Mouse (Mus musculus): ENCODE data around the gene Hist1h2bm. TPM values are rescaled to one million over a fixed set of nuclear protein-coding genes. Genes with fewer than 3 reads are reported as not detected.

Gene Hist1h2bm
- 100 to 1,000 TPM; 312 to 338 TPM for total RNA-seq (2023)

GRCm38 (mm10) chr13:21721757-21722372 lies at the start of gene Hist1h2bm:
TSS of gene Hist1h2bm (plus strand) at chr13:21722044.

GRCm38 (mm10) chr13:21677305-21677704 lies 44.5 kb upstream of the Hist1h2bm start, which contains the start of gene Olfr1360:
TSS of gene Olfr1360 (minus strand) at chr13:21677405.

DNA sequence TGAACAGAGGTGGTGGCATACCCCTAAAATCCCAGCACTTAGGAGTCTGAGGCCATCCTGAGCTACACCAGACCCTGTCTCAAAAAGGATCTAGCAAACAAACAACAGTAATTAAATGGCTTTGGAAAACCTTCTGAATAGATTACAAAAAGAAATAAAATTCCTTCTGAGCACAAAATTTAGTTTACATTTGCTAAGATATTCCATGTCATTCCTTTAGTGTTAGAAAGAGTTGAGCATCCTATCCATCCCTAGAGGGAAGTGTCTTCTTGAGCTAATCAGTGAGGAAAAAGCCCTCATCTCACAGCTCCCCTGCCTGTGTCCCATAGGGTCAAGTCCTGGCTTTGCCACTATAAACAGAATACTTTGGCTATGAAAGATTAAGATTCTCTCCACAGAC lies 24.0 kb upstream of the Hist1h2bm start, which contains the start of gene Olfr1359:
Gene Olfr1359, plus strand, starts transcription at position 301 of the 400 bp plus-strand sequence.

DNA sequence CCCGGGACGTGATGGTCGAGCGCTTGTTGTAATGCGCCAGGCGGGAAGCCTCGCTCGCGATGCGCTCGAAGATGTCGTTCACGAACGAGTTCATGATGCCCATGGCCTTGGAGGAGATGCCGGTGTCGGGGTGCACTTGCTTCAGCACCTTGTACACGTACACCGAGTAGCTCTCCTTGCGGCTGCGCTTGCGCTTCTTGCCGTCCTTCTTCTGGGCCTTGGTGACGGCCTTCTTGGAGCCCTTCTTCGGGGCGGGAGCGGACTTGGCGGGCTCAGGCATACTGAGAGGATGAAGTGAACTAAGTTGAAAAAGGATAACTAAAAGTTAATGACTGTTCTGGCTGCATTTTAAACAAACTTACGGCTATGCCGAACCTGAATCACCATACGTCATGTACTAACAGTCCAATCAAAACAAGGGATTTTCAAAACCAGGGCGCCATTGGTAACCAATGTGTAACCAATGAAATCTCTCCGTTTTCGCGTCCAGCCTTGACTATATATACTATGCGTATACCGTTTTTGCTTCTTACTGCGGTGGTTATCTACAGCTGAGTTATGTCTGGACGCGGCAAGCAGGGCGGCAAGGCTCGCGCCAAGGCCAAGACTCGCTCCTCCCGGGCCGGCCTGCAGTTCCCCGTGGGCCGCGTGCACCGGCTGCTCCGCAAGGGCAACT lies 5.8 kb upstream of the Hist1h2bm start, which contains the start of the genes Hist1h2bl and Hist1h2ai:
Gene Hist1h2bl, minus strand, starts transcription at position 280 of the 676 bp plus-strand sequence.
Gene Hist1h2ai, plus strand, starts transcription at position 559 of the 676 bp plus-strand sequence.

GRCm38 (mm10) chr13:21717397-21718357 lies 4.2 kb upstream of the Hist1h2bm start, which contains the start of gene Hist1h3h:
TSS of gene Hist1h3h (plus strand) at chr13:21717659.

GRCm38 (mm10) chr13:21734906-21735767 lies 13.3 kb downstream of the Hist1h2bm start, which contains the start of gene Hist1h4j:
TSS of gene Hist1h4j (plus strand) at chr13:21735064.

DNA sequence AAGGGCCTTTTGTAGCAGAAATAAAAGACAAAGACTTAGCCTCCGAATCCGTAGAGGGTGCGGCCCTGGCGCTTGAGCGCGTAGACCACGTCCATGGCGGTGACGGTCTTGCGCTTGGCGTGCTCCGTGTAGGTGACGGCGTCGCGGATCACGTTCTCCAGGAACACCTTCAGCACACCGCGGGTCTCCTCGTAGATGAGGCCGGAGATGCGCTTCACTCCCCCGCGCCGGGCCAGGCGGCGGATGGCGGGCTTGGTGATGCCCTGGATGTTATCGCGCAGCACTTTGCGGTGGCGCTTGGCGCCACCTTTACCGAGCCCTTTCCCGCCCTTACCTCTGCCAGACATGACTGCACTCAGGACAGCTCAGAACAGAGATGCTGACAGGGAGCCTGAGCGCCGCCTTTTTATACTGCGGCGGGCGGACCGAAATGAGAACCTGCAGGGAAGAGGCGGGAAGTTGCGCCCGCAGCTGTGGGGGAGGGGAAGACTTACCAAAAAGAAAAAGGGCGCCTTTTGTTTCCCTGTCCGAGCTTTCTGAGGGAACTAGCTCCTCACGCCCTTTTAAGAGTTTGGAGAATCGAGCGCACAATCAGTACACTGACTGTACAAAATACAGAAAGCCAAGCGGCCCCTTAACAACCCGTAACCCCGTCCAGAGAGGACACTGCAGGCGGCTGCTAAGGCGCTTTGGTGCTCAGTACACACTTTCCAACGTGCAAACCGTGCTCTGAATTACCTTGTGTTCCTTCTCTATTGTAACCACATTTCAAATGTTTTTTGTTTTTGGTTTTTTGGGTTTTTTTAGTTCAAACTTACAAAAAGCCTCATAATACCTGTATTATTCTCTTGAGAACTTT lies 28.5 kb downstream of the Hist1h2bm start, which contains the start of gene Hist1h4k:
Gene Hist1h4k, minus strand, starts transcription at position 347 of the 859 bp plus-strand sequence.

GRCm38 (mm10) chr13:21753524-21754285 lies 31.9 kb downstream of the Hist1h2bm start, which contains the start of the genes Hist1h2ak and Hist1h2bn:
TSS of gene Hist1h2ak (minus strand) at chr13:21753827.
TSS of gene Hist1h2bn (plus strand) at chr13:21754123.

Other genes starting within 250 kb of the Hist1h2bm start
- under 1 TPM in 1 of 2 experiments, not detected in 1; 0.22 TPM for gene Zkscan4, start 243.1 kb upstream of the Hist1h2bm start, total RNA-seq (2023)
- not detected for gene Gm10065, start 242.6 kb upstream of the Hist1h2bm start, total RNA-seq (2023)
- gene AK157302, start 226.8 kb upstream of the Hist1h2bm start, total RNA-seq (2023): 1 to 10 TPM; 2.4 to 2.7 TPM
- gene Gm11273, start 220.6 kb upstream of the Hist1h2bm start, total RNA-seq (2023): 10 to 100 TPM; 11.5 to 12.9 TPM
- 1 to 10 TPM; 2.4 to 3.9 TPM for gene Zkscan8, start 190.9 kb upstream of the Hist1h2bm start, total RNA-seq (2023)
- gene Olfr1366, start 179.2 kb upstream of the Hist1h2bm start, total RNA-seq (2023): not detected
- not detected for gene Olfr1535, start 162.2 kb upstream of the Hist1h2bm start, total RNA-seq (2023)
- gene Olfr1364, start 140.3 kb upstream of the Hist1h2bm start, total RNA-seq (2023): not detected
- not detected for gene Olfr1362, start 108.0 kb upstream of the Hist1h2bm start, total RNA-seq (2023)
- gene Olfr11, start 79.5 kb upstream of the Hist1h2bm start, total RNA-seq (2023): not detected
- gene Olfr1361, start 58.7 kb upstream of the Hist1h2bm start, total RNA-seq (2023): not detected
- gene Olfr1360, start 44.6 kb upstream of the Hist1h2bm start, total RNA-seq (2023): not detected
- not detected for gene Olfr1359, start 23.9 kb upstream of the Hist1h2bm start, total RNA-seq (2023)
- 1,000 to 10,000 TPM; 1,112 to 1,155 TPM for gene Hist1h2bl, start 5.9 kb upstream of the Hist1h2bm start, total RNA-seq (2023)
- gene Hist1h2ai, start 5.6 kb upstream of the Hist1h2bm start, total RNA-seq (2023): 100 to 1,000 TPM; 381 to 445 TPM
- gene Hist1h3h, start 4.4 kb upstream of the Hist1h2bm start, total RNA-seq (2023): 1,000 to 10,000 TPM; 1,706 to 1,716 TPM
- 100 to 1,000 TPM; 189 to 204 TPM for gene Hist1h4j, start 13.0 kb downstream of the Hist1h2bm start, total RNA-seq (2023)
- 1,000 to 10,000 TPM; 2,442 to 2,952 TPM for gene Hist1h4k, start 28.5 kb downstream of the Hist1h2bm start, total RNA-seq (2023)
- 100 to 1,000 TPM; 484 to 517 TPM for gene Hist1h2ak, start 31.8 kb downstream of the Hist1h2bm start, total RNA-seq (2023)
- gene Hist1h2bn, start 32.1 kb downstream of the Hist1h2bm start, total RNA-seq (2023): 100 to 1,000 TPM; 773 to 822 TPM
- 100 to 1,000 TPM; 670 to 767 TPM for gene Hist1h1b, start 58.6 kb downstream of the Hist1h2bm start, total RNA-seq (2023)
- 1,000 to 10,000 TPM; 1,415 to 1,653 TPM for gene Hist1h3i, start 61.3 kb downstream of the Hist1h2bm start, total RNA-seq (2023)
- 100 to 1,000 TPM; 208 to 211 TPM for gene Hist1h2an, start 65.2 kb downstream of the Hist1h2bm start, total RNA-seq (2023)
- gene Hist1h2bp, start 65.4 kb downstream of the Hist1h2bm start, total RNA-seq (2023): 100 to 1,000 TPM; 541 to 563 TPM
- 1,000 to 10,000 TPM; 1,187 to 1,287 TPM for gene Hist1h2bq, start 88.2 kb downstream of the Hist1h2bm start, total RNA-seq (2023)
- gene Hist1h2ao, start 88.4 kb downstream of the Hist1h2bm start, total RNA-seq (2023): 1,000 to 10,000 TPM; 2,421 to 2,630 TPM
- 1,000 to 10,000 TPM; 1,420 to 1,801 TPM for gene Hist1h4m, start 89.7 kb downstream of the Hist1h2bm start, total RNA-seq (2023)
- 1,000 to 10,000 TPM in 1 of 2 experiments, 100 to 1,000 TPM in 1; 619 to 1,159 TPM for gene Hist1h4n, start 110.2 kb downstream of the Hist1h2bm start, total RNA-seq (2023)
- gene Hist1h2ap, start 111.5 kb downstream of the Hist1h2bm start, total RNA-seq (2023): 100 to 1,000 TPM; 551 to 589 TPM
- 1,000 to 10,000 TPM; 1,190 to 1,308 TPM for gene Hist1h2br, start 111.7 kb downstream of the Hist1h2bm start, total RNA-seq (2023)
- under 1 TPM; 0.35 to 0.60 TPM for gene Zfp184, start 223.1 kb downstream of the Hist1h2bm start, total RNA-seq (2023)

Data from neutrophil, adult 83 days (primary cell).